Mouse (Mus musculus) MEL (cell line): Measurements from ENCODE around the gene Endou. TPM values are rescaled to one million over a fixed set of nuclear protein-coding genes. Genes with fewer than 3 reads are reported as not detected.

Experiments used
- DNase-seq: peaks from one replicate; pipeline ENCODE4 v3.0.0; 2011; ENCODE audit warnings: low read depth, low spot score
- H3K27ac ChIP-seq: 2 replicates; pipeline ENCODE4 v1.5.1; 2012; ENCODE audit warnings: low read depth, mild to moderate bottlenecking, control low read depth, low read length, moderate library complexity; ENCODE audit not compliant: control insufficient read depth
- H3K27me3 ChIP-seq, 2 experiments: fragments of 150-350 bp in 1 of 2; sonication (generic) in 1 of 2; 2 replicates each; pipeline ENCODE4 v1.6.1; 2012; ENCODE audit warnings: low read length in 2 of 2, mild to moderate bottlenecking in 2 of 2, improper control_type of control experiment in 1 of 2, moderate library complexity in 1 of 2; ENCODE audit not compliant: insufficient read depth in 2 of 2, control insufficient read depth in 1 of 2
- H3K36me3 ChIP-seq, 2 experiments: 2 replicates each; pipeline ENCODE4 v1.6.1; 2012 to 2014; ENCODE audit warnings: low read length in 2 of 2, improper control_type of control experiment in 1 of 2, inconsistent platforms in 1 of 2, mild to moderate bottlenecking in 1 of 2; ENCODE audit not compliant: insufficient read depth in 2 of 2, control insufficient read depth in 1 of 2
- H3K4me1 ChIP-seq, 2 experiments: fragments of 150-350 bp in 1 of 2; sonication (generic) in 1 of 2; 2 replicates each; pipeline ENCODE4 v1.6.1; 2012; ENCODE audit warnings: low read length in 2 of 2, improper control_type of control experiment in 1 of 2, mild to moderate bottlenecking in 1 of 2; ENCODE audit not compliant: insufficient read depth in 2 of 2, control insufficient read depth in 1 of 2
- H3K4me3 ChIP-seq, 2 experiments: fragments of 150-350 bp in 1 of 2; sonication (generic) in 1 of 2; 2 replicates each; pipeline ENCODE4 v1.5.1; 2012; ENCODE audit warnings: low read depth in 2 of 2, low read length in 2 of 2, mild to moderate bottlenecking in 2 of 2, moderate library complexity in 2 of 2, control low read depth in 1 of 2, improper control_type of control experiment in 1 of 2; ENCODE audit not compliant: control insufficient read depth in 1 of 2, insufficient read depth in 1 of 2
- H3K79me2 ChIP-seq: 2 replicates; pipeline ENCODE4 v1.6.1; 2012; ENCODE audit warnings: mild to moderate bottlenecking, low read length, moderate library complexity; ENCODE audit not compliant: control insufficient read depth, poor library complexity, insufficient read depth
- H3K9ac ChIP-seq: 2 replicates; pipeline ENCODE4 v1.6.1; 2012; ENCODE audit warnings: low read depth, mild to moderate bottlenecking, control low read depth, low read length, moderate library complexity; ENCODE audit not compliant: control insufficient read depth, poor library complexity, severe bottlenecking
- H3K9me3 ChIP-seq: fragments of 150-350 bp; sonication (generic); replicated peaks from 2 replicates; pipeline ENCODE4 v1.6.1; 2012; ENCODE audit warnings: mild to moderate bottlenecking, low read length, improper control_type of control experiment, moderate library complexity; ENCODE audit not compliant: insufficient read depth
- CHD1 ChIP-seq: IDR thresholded peaks from 2 replicates; pipeline ENCODE4 v1.6.1; 2012; ENCODE audit warnings: low read depth, mild to moderate bottlenecking, inconsistent platforms, low read length, improper control_type of control experiment
- GATA1 ChIP-seq: IDR thresholded peaks from 2 replicates; pipeline ENCODE4 v1.6.1; 2011; ENCODE audit warnings: low read depth, low read length, improper control_type of control experiment
- KAT2A ChIP-seq: conservative IDR thresholded peaks from 2 replicates; pipeline ENCODE4 v1.6.1; 2012; ENCODE audit warnings: low read depth, low read length, improper control_type of control experiment, inconsistent platforms
- MXI1 ChIP-seq: IDR thresholded peaks from 2 replicates; pipeline ENCODE4 v1.6.1; 2011; ENCODE audit warnings: mild to moderate bottlenecking, low read depth, low read length, improper control_type of control experiment
- NRF1 ChIP-seq: IDR thresholded peaks from 2 replicates; pipeline ENCODE4 v1.6.1; 2014; ENCODE audit warnings: low read depth, mild to moderate bottlenecking, inconsistent platforms, low read length, improper control_type of control experiment, moderate library complexity; ENCODE audit not compliant: poor library complexity, insufficient read depth, severe bottlenecking
- POLR2AphosphoS5 ChIP-seq: IDR thresholded peaks from 2 replicates; pipeline ENCODE4 v1.6.1; 2012; ENCODE audit warnings: low read depth, borderline replicate concordance, mild to moderate bottlenecking, inconsistent platforms, low read length, moderate library complexity, mixed read lengths
- SMC3 ChIP-seq: IDR thresholded peaks from 2 replicates; pipeline ENCODE4 v1.6.1; 2011; ENCODE audit warnings: low read depth, low read length, improper control_type of control experiment
- TAL1 ChIP-seq: IDR thresholded peaks from 2 replicates; pipeline ENCODE4 v1.6.1; 2012; ENCODE audit warnings: mild to moderate bottlenecking, inconsistent platforms, low read length, moderate library complexity, mixed read lengths
- TCF12 ChIP-seq: IDR thresholded peaks from 2 replicates; pipeline ENCODE4 v1.6.1; 2014; ENCODE audit warnings: low read depth, mild to moderate bottlenecking, inconsistent platforms, low read length, improper control_type of control experiment, moderate library complexity
- USF2 ChIP-seq, 2 experiments: IDR thresholded peaks; 2 replicates each; pipeline ENCODE4 v1.6.1; 2011 to 2012; ENCODE audit warnings: improper control_type of control experiment in 2 of 2, low read length in 2 of 2, borderline replicate concordance in 1 of 2, inconsistent platforms in 1 of 2, low read depth in 1 of 2, mild to moderate bottlenecking in 1 of 2; ENCODE audit not compliant: insufficient read depth in 1 of 2
- ZMIZ1 ChIP-seq: IDR thresholded peaks from 2 replicates; pipeline ENCODE4 v1.6.1; 2012; ENCODE audit warnings: low read depth, mild to moderate bottlenecking, inconsistent platforms, low read length, improper control_type of control experiment, moderate library complexity
- polyA plus RNA-seq, 2 experiments: library from polyadenylated mRNA; stranded (reverse) in 1 of 2; unstranded in 1 of 2; fragments of >175 nt in 1 of 2; fragments of >200 nt in 1 of 2; gene quantifications; 2 replicates each; pipeline versions ENCODE4 v1.2.1 to v1.2.4; 2012; ENCODE audit warnings: low replicate concordance in 2 of 2, low read depth in 1 of 2; ENCODE audit not compliant: insufficient read length in 2 of 2, insufficient read depth in 1 of 2, missing spikeins in 1 of 2
- total RNA-seq: library from RNA; depleted of rRNA; stranded (reverse); fragments of 300-350 nt; gene quantifications from 2 replicates; pipeline ENCODE4 v1.2.3, GENCODE M21; 2012

The Endou gene
- total and polyA plus RNA-seq, 3 experiments: 0.08 to 0.10 TPM; not detected in 1

DNA sequence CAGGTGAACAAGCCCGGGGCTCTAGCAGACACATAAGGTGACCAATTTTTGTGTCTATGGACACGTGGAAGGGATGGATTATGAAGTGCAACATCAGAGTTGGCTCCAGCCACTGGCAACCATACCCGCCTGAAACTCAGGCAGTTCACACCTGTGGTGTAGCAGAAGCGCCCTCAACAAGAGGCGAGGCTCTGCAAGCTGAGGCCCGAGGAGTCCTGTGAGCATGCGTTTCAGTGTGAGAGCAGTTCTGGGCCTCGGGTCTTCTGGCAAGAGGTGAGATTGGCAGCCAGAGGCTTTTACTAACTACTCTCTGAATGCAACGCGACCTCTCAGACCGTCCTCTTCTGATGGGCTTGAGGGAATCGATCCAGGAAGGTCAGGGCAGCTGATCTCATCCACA is 10.5 kb upstream of the Endou start:
- peaks cover 0 to 17% of the 10 kb centered on the region in 2 experiments; a peak in 2 of 4 replicates for H3K36me3 ChIP-seq
- DNase-seq: no peak
- H3K4me3 ChIP-seq: no peak overlapping the region
- no peak overlapping the region for H3K27ac ChIP-seq
- no peaks in the 10 kb centered on the region; a peak in 1 of 4 replicates for H3K27me3 ChIP-seq
- H3K79me2 ChIP-seq: no peaks in the 10 kb centered on the region; the same call in 1 of the 2 replicates
- no peak for TF ChIP-seq NRF1
- no peak for TF ChIP-seq KAT2A
- no peak for TF ChIP-seq CHD1
- TF ChIP-seq, all 39 proteins: peak for 0
- Histone ChIP-seq H3K9ac (no peak overlapping the region), H3K4me1 (peaks cover 0 to 28% of the 10 kb centered on the region in 2 experiments; a peak in 3 of 4 replicates), H3K9me3 (no peaks in the 10 kb centered on the region)

DNA sequence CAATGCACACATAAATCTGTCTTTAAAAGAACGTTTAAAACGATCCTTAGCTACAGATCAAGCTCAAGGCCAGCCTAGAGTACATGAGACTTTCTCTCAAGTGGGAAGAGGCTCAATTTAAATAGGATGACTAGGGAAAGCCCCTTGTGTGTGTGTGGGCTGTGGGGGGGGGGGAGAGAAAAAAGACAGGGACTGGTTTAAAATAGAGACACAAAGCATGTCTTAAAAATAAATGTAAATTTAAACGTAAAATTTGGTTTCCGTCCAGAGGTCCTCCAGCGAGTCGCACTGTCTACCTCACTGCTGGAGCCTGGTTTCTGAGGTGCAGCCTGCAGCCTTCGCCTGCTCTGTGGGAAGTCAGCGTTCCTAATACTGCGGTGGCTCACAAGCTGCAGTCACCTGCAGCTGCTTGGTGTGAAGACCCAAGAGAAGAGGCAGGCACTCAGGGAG is 9.2 kb upstream of the Endou start:
- Histone ChIP-seq H3K4me1 (peaks cover 0 to 14% of the 10 kb centered on the region in 2 experiments; a peak in 3 of 4 replicates), H3K36me3 (peaks cover 0 to 6% of the 10 kb centered on the region in 2 experiments; a peak in 1 of 4 replicates), H3K79me2 (no peaks in the 10 kb centered on the region; the same call in 1 of the 2 replicates), H3K27ac (no peak overlapping the region), H3K9me3 (no peaks in the 10 kb centered on the region), H3K27me3 (no peaks in the 10 kb centered on the region; a peak in 1 of 4 replicates), H3K9ac (no peak overlapping the region), H3K4me3 (no peak overlapping the region)
- TF ChIP-seq USF2 (IDR thresholded peaks at IDR 0.05; ENCODE audit: borderline replicate concordance in 1 of 2, insufficient read depth in 1 of 2, low read depth in 1 of 2, low read length in 2 of 2) (no peak), SMC3 (no peak), KAT2A (no peak), MXI1 (no peak), TAL1 (no peak)
- no peak for DNase-seq

DNA sequence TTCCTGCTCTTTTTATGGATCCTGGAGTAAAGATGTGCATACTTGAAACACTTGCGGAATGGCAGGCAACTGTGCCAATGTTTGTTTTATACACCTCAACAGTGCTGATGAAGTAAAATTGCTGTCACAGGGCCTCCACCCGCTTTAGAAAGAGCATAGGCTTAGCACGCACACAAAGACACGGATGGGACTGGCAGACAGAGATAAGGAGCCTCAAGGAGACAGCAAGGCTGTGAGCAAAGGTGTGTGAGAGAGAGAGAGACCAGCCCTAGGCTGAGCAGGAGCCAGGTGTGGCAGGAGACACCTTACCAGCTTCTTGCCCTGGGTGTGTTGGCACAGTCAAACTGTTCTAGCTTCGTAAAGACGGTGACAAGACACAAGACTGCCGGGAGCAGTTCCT is 7.8 kb upstream of the Endou start:
- Histone ChIP-seq H3K36me3 (no peaks in the 10 kb centered on the region), H3K4me1 (peaks cover 0 to 9% of the 10 kb centered on the region in 2 experiments; a peak in 3 of 4 replicates), H3K27ac (no peak overlapping the region), H3K79me2 (no peaks in the 10 kb centered on the region), H3K9ac (no peak overlapping the region), H3K27me3 (no peaks in the 10 kb centered on the region; a peak in 1 of 4 replicates), H3K9me3 (no peaks in the 10 kb centered on the region), H3K4me3 (no peak overlapping the region)
- 0 out of 2 replicates have a peak, but pooled peaks have one; percentile 41 for TF ChIP-seq GATA1
- no peak for TF ChIP-seq POLR2AphosphoS5
- no peak for TF ChIP-seq ZMIZ1
- 0 out of 2 replicates have a peak, but pooled peaks have one; percentile 7 for TF ChIP-seq TCF12
- DNase-seq: peak; percentile 46
